Mouse (Mus musculus) gastrocnemius, postnatal 14 days (tissue): ENCODE data around the gene Gba. TPM values are rescaled to one million over a fixed set of nuclear protein-coding genes. Genes with fewer than 3 reads are reported as not detected.

Experiments
- microRNA-seq, 2 experiments: library from miRNA; unstranded; fragments of <30 nt; microRNA quantifications; one replicate each; pipeline ENCODE4 v1.2.0; 2021
- total RNA-seq, 2 experiments: library from RNA; stranded (reverse); gene quantifications; 2 replicates each; pipeline ENCODE4 v1.2.3; 2021

The Gba gene
- total RNA-seq, 2 experiments from 2014 or later = 19.5 to 20.7 TPM

Small RNA genes lying within 50 kb of the gene (microRNA-seq; reads per million reads assigned to microRNA genes)
- gene Mir92b = 7.0 to 37.6 reads per million in 2 experiments

Other genes with a start within 250 kb of the Gba start
- 10 to 100 TPM; 10.3 TPM for gene Rusc1, start 109.6 kb upstream of the Gba start, total RNA-seq
- gene Gm43738, start 101.8 kb upstream of the Gba start, total RNA-seq = not detected
- gene Fdps, start 101.0 kb upstream of the Gba start, total RNA-seq = 10 to 100 TPM; 24.7 to 30.7 TPM
- gene Pklr, start 66.8 kb upstream of the Gba start, total RNA-seq = not detected
- under 1 TPM; 0.41 to 0.42 TPM for gene Hcn3, start 42.7 kb upstream of the Gba start, total RNA-seq
- gene Clk2, start 38.1 kb upstream of the Gba start, total RNA-seq = 10 to 100 TPM; 18.2 to 18.6 TPM
- gene Scamp3, start 25.5 kb upstream of the Gba start, total RNA-seq = 10 to 100 TPM; 32.1 to 35.6 TPM
- 10 to 100 TPM; 10.7 to 12.6 TPM for gene Fam189b, start 19.8 kb upstream of the Gba start, total RNA-seq
- gene Thbs3, start 12.3 kb downstream of the Gba start, total RNA-seq = 10 to 100 TPM; 27.8 to 37.9 TPM
- 10 to 100 TPM; 42.4 to 52.2 TPM for gene Mtx1, start 24.2 kb downstream of the Gba start, total RNA-seq
- under 1 TPM; 0.21 to 0.22 TPM for gene Muc1, start 26.1 kb downstream of the Gba start, total RNA-seq
- gene Krtcap2, start 43.0 kb downstream of the Gba start, total RNA-seq = 10 to 100 TPM; 74.0 to 85.6 TPM
- gene Trim46, start 43.4 kb downstream of the Gba start, total RNA-seq = under 1 TPM; 0.16 to 0.39 TPM
- 10 to 100 TPM; 32.5 to 37.3 TPM for gene Dpm3, start 56.4 kb downstream of the Gba start, total RNA-seq
- 10 to 100 TPM; 14.2 to 14.6 TPM for gene Slc50a1, start 67.6 kb downstream of the Gba start, total RNA-seq
- gene Efna1, start 78.2 kb downstream of the Gba start, total RNA-seq = 10 to 100 TPM; 20.7 to 22.1 TPM
- gene Efna3, start 120.0 kb downstream of the Gba start, total RNA-seq = not detected
- under 1 TPM; 0.42 to 0.80 TPM for gene Efna4, start 135.1 kb downstream of the Gba start, total RNA-seq
- 10 to 100 TPM; 35.0 to 40.1 TPM for gene Adam15, start 147.1 kb downstream of the Gba start, total RNA-seq
- gene Dcst2, start 159.0 kb downstream of the Gba start, total RNA-seq = not detected
- not detected for gene Dcst1, start 162.3 kb downstream of the Gba start, total RNA-seq
- 10 to 100 TPM; 18.4 to 24.0 TPM for gene Zbtb7b, start 191.8 kb downstream of the Gba start, total RNA-seq
- gene Lenep, start 199.9 kb downstream of the Gba start, total RNA-seq = not detected
- gene Flad1, start 208.9 kb downstream of the Gba start, total RNA-seq = 10 to 100 TPM; 30.9 to 33.4 TPM
- 10 to 100 TPM in 1 of 2 experiments, 1 to 10 TPM in 1; 9.6 to 14.4 TPM for gene Cks1b, start 215.5 kb downstream of the Gba start, total RNA-seq
- 10 to 100 TPM; 35.9 to 38.8 TPM for gene Shc1, start 215.5 kb downstream of the Gba start, total RNA-seq
- 10 to 100 TPM; 10.8 to 13.6 TPM for gene Pygo2, start 227.3 kb downstream of the Gba start, total RNA-seq
- gene Pbxip1, start 233.8 kb downstream of the Gba start, total RNA-seq = 100 to 1,000 TPM; 163 to 164 TPM